Mouse (Mus musculus): ENCODE data around the gene Mgat5.

DNA sequence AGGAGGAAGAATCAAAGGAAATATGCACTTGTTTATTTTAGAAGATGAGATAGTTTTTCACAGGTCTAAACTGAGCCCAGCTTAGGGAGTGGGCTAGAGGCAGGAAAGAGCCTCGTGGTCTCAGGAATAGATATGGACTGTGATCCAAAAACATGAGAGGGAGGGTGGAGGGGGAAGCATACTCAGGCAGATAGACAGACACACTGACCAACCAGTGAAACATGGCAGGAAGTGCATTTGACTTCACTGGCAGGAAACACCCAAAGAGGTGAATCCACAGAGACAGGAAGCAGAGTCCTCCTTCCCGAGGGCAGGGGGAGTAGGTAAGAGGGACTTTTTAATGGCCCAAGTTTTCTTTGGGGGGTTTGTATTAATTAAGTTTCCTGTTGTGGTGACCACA, 25.7 kb downstream of the Mgat5 start:
- TF ChIP-seq CTCF (IDR thresholded peaks at IDR 0.05; ENCODE audit: low read depth), result no peak
- TF ChIP-seq EP300 (IDR thresholded peaks at IDR 0.05; ENCODE audit: low read depth), result no peak

Data from heart, postnatal 0 days (tissue).